Mouse (Mus musculus): ENCODE measurements around the gene Tmem176b. TPM values are rescaled to one million over a fixed set of nuclear protein-coding genes. Genes with fewer than 3 reads are reported as not detected.

Tmem176b gene
- polyA plus RNA-seq, 1 experiment, result 1,024 TPM

GRCm38 (mm10) chr6:48804346-48804745, 37.0 kb downstream of the Tmem176b start:
- Histone ChIP-seq H3K4me1 (ENCODE audit: control insufficient read depth, insufficient read depth, low read length) (no peaks in the 10 kb centered on the region), H3K27ac (ENCODE audit: insufficient read depth, low read depth, low read length) (no peak overlapping the region), H3K4me3 (ENCODE audit: insufficient read depth, low read length) (no peak overlapping the region)
- TF ChIP-seq POLR2A (IDR thresholded peaks at IDR 0.05; ENCODE audit: borderline replicate concordance, low read depth, low read length) (no peak), CTCF (IDR thresholded peaks at IDR 0.05; ENCODE audit: low read depth, low read length) (no peak)

GRCm38 (mm10) chr6:48803406-48804051, 37.8 kb downstream of the Tmem176b start:
- TF ChIP-seq POLR2A (IDR thresholded peaks at IDR 0.05; ENCODE audit: borderline replicate concordance, low read depth, low read length) (no peak), CTCF (IDR thresholded peaks at IDR 0.05; ENCODE audit: low read depth, low read length) (no peak)
- Histone ChIP-seq H3K4me1 (ENCODE audit: control insufficient read depth, insufficient read depth, low read length) (no peaks in the 10 kb centered on the region), H3K4me3 (ENCODE audit: insufficient read depth, low read length) (no peak overlapping the region), H3K27ac (ENCODE audit: insufficient read depth, low read depth, low read length) (no peak overlapping the region)

GRCm38 (mm10) chr6:48801897-48802296, 39.4 kb downstream of the Tmem176b start:
- Histone ChIP-seq H3K4me1 (ENCODE audit: control insufficient read depth, insufficient read depth, low read length) (no peaks in the 10 kb centered on the region), H3K4me3 (ENCODE audit: insufficient read depth, low read length) (no peak overlapping the region)
- no peak for TF ChIP-seq POLR2A (IDR thresholded peaks at IDR 0.05; ENCODE audit: borderline replicate concordance, low read depth, low read length)
- no peak for TF ChIP-seq CTCF (IDR thresholded peaks at IDR 0.05; ENCODE audit: low read depth, low read length)

GRCm38 (mm10) chr6:48787867-48788266, 53.4 kb downstream of the Tmem176b start:
- no peak overlapping the region for H3K27ac ChIP-seq (ENCODE audit: insufficient read depth, low read depth, low read length)
- H3K4me1 ChIP-seq (ENCODE audit: control insufficient read depth, insufficient read depth, low read length), result no peaks in the 10 kb centered on the region
- H3K4me3 ChIP-seq (ENCODE audit: insufficient read depth, low read length), result no peak overlapping the region
- TF ChIP-seq CTCF (IDR thresholded peaks at IDR 0.05; ENCODE audit: low read depth, low read length) (no peak), POLR2A (IDR thresholded peaks at IDR 0.05; ENCODE audit: borderline replicate concordance, low read depth, low read length) (no peak)

More at GRCm38 (mm10) chr6:48801897-48802296, 39.4 kb downstream of the Tmem176b start:
- H3K27ac ChIP-seq (ENCODE audit: insufficient read depth, low read depth, low read length), result no peak overlapping the region

- TF ChIP-seq CTCF (IDR thresholded peaks at IDR 0.05; ENCODE audit: low read depth, low read length) (no peak), POLR2A (IDR thresholded peaks at IDR 0.05; ENCODE audit: borderline replicate concordance, low read depth, low read length) (no peak)
- Histone ChIP-seq H3K27ac (ENCODE audit: insufficient read depth, low read depth, low read length) (no peak overlapping the region), H3K4me1 (ENCODE audit: control insufficient read depth, insufficient read depth, low read length) (no peaks in the 10 kb centered on the region), H3K4me3 (ENCODE audit: insufficient read depth, low read length) (no peak overlapping the region)
These were observed 55.7 kb downstream of the Tmem176b start for GRCm38 (mm10) chr6:48785601-48786000.

GRCm38 (mm10) chr6:48785189-48785588, 56.1 kb downstream of the Tmem176b start:
- Histone ChIP-seq H3K27ac (ENCODE audit: insufficient read depth, low read depth, low read length) (no peak overlapping the region), H3K4me3 (ENCODE audit: insufficient read depth, low read length) (no peak overlapping the region), H3K4me1 (ENCODE audit: control insufficient read depth, insufficient read depth, low read length) (no peaks in the 10 kb centered on the region)
- no peak for TF ChIP-seq CTCF (IDR thresholded peaks at IDR 0.05; ENCODE audit: low read depth, low read length)
- TF ChIP-seq POLR2A (IDR thresholded peaks at IDR 0.05; ENCODE audit: borderline replicate concordance, low read depth, low read length), result no peak

- Histone ChIP-seq H3K4me3 (ENCODE audit: insufficient read depth, low read length) (no peak overlapping the region), H3K4me1 (ENCODE audit: control insufficient read depth, insufficient read depth, low read length) (no peaks in the 10 kb centered on the region), H3K27ac (ENCODE audit: insufficient read depth, low read depth, low read length) (no peak overlapping the region)
- TF ChIP-seq POLR2A (IDR thresholded peaks at IDR 0.05; ENCODE audit: borderline replicate concordance, low read depth, low read length) (no peak), CTCF (IDR thresholded peaks at IDR 0.05; ENCODE audit: low read depth, low read length) (no peak)
These were observed 56.9 kb downstream of the Tmem176b start for GRCm38 (mm10) chr6:48784406-48784805.

Other genes with a start within 250 kb of the Tmem176b start
- 10.7 and 13.3 TPM in 2 replicates for gene Repin1, start 247.6 kb downstream of the Tmem176b start, polyA plus RNA-seq (2012; ENCODE audit: insufficient read depth, insufficient read length, missing spikeins)
- gene Gm44965, start 247.6 kb downstream of the Tmem176b start, polyA plus RNA-seq (2012; ENCODE audit: insufficient read depth, insufficient read length, missing spikeins), result not detected in 2 replicates
- gene Zfp775, start 239.4 kb downstream of the Tmem176b start, polyA plus RNA-seq (2012; ENCODE audit: insufficient read depth, insufficient read length, missing spikeins), result 2.9 TPM in 2 replicates
- gene AI854703, start 214.7 kb downstream of the Tmem176b start, polyA plus RNA-seq (2012; ENCODE audit: insufficient read depth, insufficient read length, missing spikeins), result 0.15 TPM in 1 of 2 replicates, not detected in the other
- not detected in 2 replicates for gene Gimap8, start 194.3 kb downstream of the Tmem176b start, polyA plus RNA-seq (2012; ENCODE audit: insufficient read depth, insufficient read length, missing spikeins)
- gene Gimap9, start 165.4 kb downstream of the Tmem176b start, polyA plus RNA-seq (2012; ENCODE audit: insufficient read depth, insufficient read length, missing spikeins), result not detected in 2 replicates
- gene Gimap4, start 156.9 kb downstream of the Tmem176b start, polyA plus RNA-seq (2012; ENCODE audit: insufficient read depth, insufficient read length, missing spikeins), result 0.40 TPM in 1 of 2 replicates, not detected in the other
- 0.46 TPM in 1 of 2 replicates, not detected in the other for gene Gimap6, start 133.3 kb downstream of the Tmem176b start, polyA plus RNA-seq (2012; ENCODE audit: insufficient read depth, insufficient read length, missing spikeins)
- not detected in 2 replicates for gene Gm28053, start 122.9 kb downstream of the Tmem176b start, polyA plus RNA-seq (2012; ENCODE audit: insufficient read depth, insufficient read length, missing spikeins)
- gene Gimap7, start 122.9 kb downstream of the Tmem176b start, polyA plus RNA-seq (2012; ENCODE audit: insufficient read depth, insufficient read length, missing spikeins), result not detected in 2 replicates
- not detected in 2 replicates for gene Gimap1, start 102.4 kb downstream of the Tmem176b start, polyA plus RNA-seq (2012; ENCODE audit: insufficient read depth, insufficient read length, missing spikeins)
- gene Gimap5, start 95.3 kb downstream of the Tmem176b start, polyA plus RNA-seq (2012; ENCODE audit: insufficient read depth, insufficient read length, missing spikeins), result not detected in 2 replicates
- gene Gimap3, start 70.6 kb downstream of the Tmem176b start, polyA plus RNA-seq (2012; ENCODE audit: insufficient read depth, insufficient read length, missing spikeins), result not detected in 2 replicates
- 376 and 481 TPM in 2 replicates for gene Tmem176a, start 577 bp downstream of the Tmem176b start, polyA plus RNA-seq (2012; ENCODE audit: insufficient read depth, insufficient read length, missing spikeins)
- not detected in 2 replicates for gene Aoc1, start 31.4 kb upstream of the Tmem176b start, polyA plus RNA-seq (2012; ENCODE audit: insufficient read depth, insufficient read length, missing spikeins)
- gene 1600015I10Rik, start 88.4 kb upstream of the Tmem176b start, polyA plus RNA-seq (2012; ENCODE audit: insufficient read depth, insufficient read length, missing spikeins), result not detected in 2 replicates
- gene Doxl2, start 133.5 kb upstream of the Tmem176b start, polyA plus RNA-seq (2012; ENCODE audit: insufficient read depth, insufficient read length, missing spikeins), result not detected in 2 replicates
- gene Svs1, start 145.4 kb upstream of the Tmem176b start, polyA plus RNA-seq (2012; ENCODE audit: insufficient read depth, insufficient read length, missing spikeins), result not detected in 2 replicates
- 3,378 and 3,910 TPM in 2 replicates for gene Gpnmb, start 195.1 kb upstream of the Tmem176b start, polyA plus RNA-seq (2012; ENCODE audit: insufficient read depth, insufficient read length, missing spikeins)
- gene Malsu1, start 232.3 kb upstream of the Tmem176b start, polyA plus RNA-seq (2012; ENCODE audit: insufficient read depth, insufficient read length, missing spikeins), result 27.5 and 33.2 TPM in 2 replicates